Mouse (Mus musculus) intestine, embryonic 14.5 days (tissue): ENCODE measurements around the gene Hmcn2. TPM values are rescaled to one million over a fixed set of nuclear protein-coding genes. Genes with fewer than 3 reads are reported as not detected.
A peak's percentile ranks its signal among the peaks of the same experiment; 100 is the strongest.

Experiments used
- ATAC-seq: fragments of 200-750 bp; cut with Nextera tagmentation; replicated peaks from 2 replicates; pipeline ENCODE4 v1.8.0; 2017; ENCODE audit warnings: low read depth, moderate number of reproducible peaks, moderate TSS enrichment, moderate library complexity; ENCODE audit not compliant: low FRiP score, low TSS enrichment
- DNase-seq: peaks from one replicate; pipeline ENCODE4 v3.0.0-alpha.2; 2018; ENCODE audit warnings: low spot score
- H3K27ac ChIP-seq: fragments of 300-500 bp; sonication (generic); 2 replicates; pipeline ENCODE4 v1.5.1; 2014; ENCODE audit warnings: low read depth, mild to moderate bottlenecking, control low read depth
- H3K27me3 ChIP-seq: fragments of 300-500 bp; sonication (generic); replicated peaks from 2 replicates; pipeline ENCODE4 v1.6.1; 2014; ENCODE audit warnings: low read length, control low read depth; ENCODE audit not compliant: control insufficient read depth, insufficient read depth
- H3K36me3 ChIP-seq: fragments of 300-500 bp; sonication (generic); 2 replicates; pipeline ENCODE4 v1.6.1; 2014; ENCODE audit warnings: low read length, control low read depth; ENCODE audit not compliant: control insufficient read depth, insufficient read depth
- H3K4me1 ChIP-seq: fragments of 300-500 bp; sonication (generic); replicated peaks from 2 replicates; pipeline ENCODE4 v1.6.1; 2014; ENCODE audit warnings: low read length, control low read depth, mixed read lengths; ENCODE audit not compliant: control insufficient read depth, insufficient read depth
- H3K4me2 ChIP-seq: fragments of 300-500 bp; sonication (generic); 2 replicates; pipeline ENCODE4 v1.6.1; 2014; ENCODE audit warnings: low read length
- H3K4me3 ChIP-seq: fragments of 300-500 bp; sonication (generic); 2 replicates; pipeline ENCODE4 v1.5.1; 2014; ENCODE audit warnings: low read depth, low read length, control low read depth, mixed read lengths
- H3K9ac ChIP-seq: fragments of 300-500 bp; sonication (generic); 2 replicates; pipeline ENCODE4 v1.6.1; 2014; ENCODE audit warnings: mild to moderate bottlenecking, low read length
- H3K9me3 ChIP-seq: fragments of 300-500 bp; sonication (generic); 2 replicates; pipeline ENCODE4 v1.6.1; 2016; ENCODE audit warnings: low read length, control low read depth; ENCODE audit not compliant: control insufficient read depth
- WGBS: fragments of 180-500 bp; shearing (Covaris S2); extraction: QIAGEN DNeasy Blood & Tissue Kit; methylation state at CpG from one replicate; pipeline ENCODE4 v1.1.7; 2014; 5-methylcytosine and 5-hydroxymethylcytosine counted together
- polyA plus RNA-seq: library from polyadenylated mRNA; unstranded; fragments of >200 nt; fragmentation: Nextera tagmentation; extraction: Ambion mirVana; gene quantifications from 2 replicates; pipeline ENCODE4 v1.2.1, GENCODE M21; 2014

The Hmcn2 gene
- polyA plus RNA-seq, 1 experiment from 2014 or later = 10.0 TPM

- no peak for DNase-seq
- Histone ChIP-seq H3K4me3 (no peak overlapping the region), H3K27me3 (no peaks in the 10 kb centered on the region), H3K27ac (no peak overlapping the region), H3K9me3 (no peaks in the 10 kb centered on the region), H3K9ac (no peak overlapping the region), H3K4me1 (no peaks in the 10 kb centered on the region), H3K4me2 (no peak overlapping the region), H3K36me3 (peaks cover 31% of the 10 kb centered on the region)
- ATAC-seq = no peak
- 85% methylated on average over 5 of the region's 5 CpGs for WGBS
Measured at GRCm38 (mm10) chr2:31278483-31278882, 35.7 kb upstream of the Hmcn2 start.

GRCm38 (mm10) chr2:31281138-31281537 lies 33.1 kb upstream of the Hmcn2 start:
- peaks cover 53% of the 10 kb centered on the region for H3K36me3 ChIP-seq

GRCm38 (mm10) chr2:31282266-31282665 lies 31.9 kb upstream of the Hmcn2 start:
- no peaks in the 10 kb centered on the region for H3K4me1 ChIP-seq
- H3K9me3 ChIP-seq = no peaks in the 10 kb centered on the region
- no peak overlapping the region for H3K4me2 ChIP-seq
- no peak overlapping the region for H3K9ac ChIP-seq
- DNase-seq = no peak
- peaks cover 59% of the 10 kb centered on the region for H3K36me3 ChIP-seq
- no peaks in the 10 kb centered on the region for H3K27me3 ChIP-seq
- H3K4me3 ChIP-seq = no peak overlapping the region
- no peak overlapping the region for H3K27ac ChIP-seq
- WGBS = 58% methylated on average over 7 of the region's 7 CpGs
- no peak for ATAC-seq

More at GRCm38 (mm10) chr2:31281138-31281537, 33.1 kb upstream of the Hmcn2 start:
- no peak overlapping the region for H3K9ac ChIP-seq
- H3K4me3 ChIP-seq = no peak overlapping the region
- H3K9me3 ChIP-seq = no peaks in the 10 kb centered on the region
- no peak overlapping the region for H3K27ac ChIP-seq
- ATAC-seq (no peak), DNase-seq (no peak)
- no peaks in the 10 kb centered on the region for H3K4me1 ChIP-seq
- no peaks in the 10 kb centered on the region for H3K27me3 ChIP-seq
- WGBS = 84% methylated on average over 8 of the region's 8 CpGs
- H3K4me2 ChIP-seq = no peak overlapping the region

- no peak overlapping the region for H3K27ac ChIP-seq
- H3K9me3 ChIP-seq = no peaks in the 10 kb centered on the region
- no peak overlapping the region for H3K9ac ChIP-seq
- H3K27me3 ChIP-seq = no peaks in the 10 kb centered on the region
- H3K4me2 ChIP-seq = no peak overlapping the region
- no peak for ATAC-seq
- 95% methylated on average over 12 of the region's 12 CpGs for WGBS
- no peaks in the 10 kb centered on the region for H3K4me1 ChIP-seq
- H3K4me3 ChIP-seq = no peak overlapping the region
- no peak for DNase-seq
- peaks cover 62% of the 10 kb centered on the region for H3K36me3 ChIP-seq
Measured at GRCm38 (mm10) chr2:31282880-31283279, 31.3 kb upstream of the Hmcn2 start.

GRCm38 (mm10) chr2:31284531-31284930 lies 29.7 kb upstream of the Hmcn2 start:
- H3K27ac ChIP-seq = no peak overlapping the region
- H3K9ac ChIP-seq = no peak overlapping the region
- H3K9me3 ChIP-seq = no peaks in the 10 kb centered on the region
- no peak for ATAC-seq
- no peaks in the 10 kb centered on the region for H3K4me1 ChIP-seq
- no peaks in the 10 kb centered on the region for H3K27me3 ChIP-seq
- H3K4me3 ChIP-seq = no peak overlapping the region
- H3K4me2 ChIP-seq = no peak overlapping the region
- H3K36me3 ChIP-seq = peaks cover 79% of the 10 kb centered on the region
- no peak for DNase-seq
- WGBS = 95% methylated on average over 5 of the region's 5 CpGs

- WGBS = 11% methylated on average over 6 of the region's 6 CpGs
- DNase-seq = peak; percentile 87
- peaks cover 51% of the 10 kb centered on the region for H3K36me3 ChIP-seq
Measured at GRCm38 (mm10) chr2:31291421-31291820, 22.8 kb upstream of the Hmcn2 start.

GRCm38 (mm10) chr2:31294985-31295384 lies 19.2 kb upstream of the Hmcn2 start:
- 0 out of 2 replicates have a peak, but pooled peaks cover 2% of the 10 kb centered on the region for H3K4me1 ChIP-seq
- ATAC-seq = no peak
- no peaks in the 10 kb centered on the region for H3K9me3 ChIP-seq
- H3K9ac ChIP-seq = no peak overlapping the region
- H3K27ac ChIP-seq = no peak overlapping the region
- DNase-seq = peak; percentile 89
- peaks cover 21% of the 10 kb centered on the region for H3K36me3 ChIP-seq
- no peaks in the 10 kb centered on the region for H3K27me3 ChIP-seq
- H3K4me2 ChIP-seq = no peak overlapping the region
- H3K4me3 ChIP-seq = no peak overlapping the region
- whole genome bisulfite sequencing = 2% methylated on average over 4 of the region's 4 CpGs

More at GRCm38 (mm10) chr2:31291421-31291820, 22.8 kb upstream of the Hmcn2 start:
- Histone ChIP-seq H3K9me3 (no peaks in the 10 kb centered on the region), H3K9ac (no peak overlapping the region), H3K4me2 (no peak overlapping the region), H3K27ac (no peak overlapping the region), H3K4me1 (no peaks in the 10 kb centered on the region), H3K4me3 (no peak overlapping the region), H3K27me3 (no peaks in the 10 kb centered on the region)
- no peak for ATAC-seq

GRCm38 (mm10) chr2:31296395-31296794 lies 17.8 kb upstream of the Hmcn2 start:
- no peak for DNase-seq
- no peak overlapping the region for H3K27ac ChIP-seq
- WGBS = 84% methylated on average over 6 of the region's 6 CpGs

GRCm38 (mm10) chr2:31297602-31298268 lies 16.5 kb upstream of the Hmcn2 start:
- Histone ChIP-seq H3K9ac (peak overlapping the region; percentile 46), H3K4me1 (0 out of 2 replicates have a peak, but pooled peaks cover 2% of the 10 kb centered on the region), H3K4me2 (peak overlapping the region; percentile 63), H3K27ac (0 out of 2 replicates have a peak overlapping the region, but pooled peaks have one; percentile 22), H3K4me3 (peak overlapping the region; percentile 49), H3K36me3 (peaks cover 13% of the 10 kb centered on the region), H3K9me3 (no peaks in the 10 kb centered on the region), H3K27me3 (no peaks in the 10 kb centered on the region)
- 2% methylated on average over 17 of the region's 17 CpGs for WGBS
- peak; percentile 79 for DNase-seq
- peak; percentile 88 for ATAC-seq

More at GRCm38 (mm10) chr2:31296395-31296794, 17.8 kb upstream of the Hmcn2 start:
- Histone ChIP-seq H3K9ac (no peak overlapping the region), H3K4me2 (no peak overlapping the region), H3K9me3 (no peaks in the 10 kb centered on the region), H3K4me3 (no peak overlapping the region), H3K4me1 (0 out of 2 replicates have a peak, but pooled peaks cover 2% of the 10 kb centered on the region), H3K27me3 (no peaks in the 10 kb centered on the region), H3K36me3 (peaks cover 21% of the 10 kb centered on the region)
- no peak for ATAC-seq
